Mouse (Mus musculus) heart, adult 11 months (tissue): ENCODE results near the gene Ints1.
"Not testable (repeated sequence)": the region's sequence is repeated elsewhere in the genome, so short reads cannot be mapped to it uniquely, and the experiment has no call there.

Source experiments
- DNase-seq: peaks from one replicate; pipeline ENCODE4 v3.0.0; 2022

Ints1 gene

DNA sequence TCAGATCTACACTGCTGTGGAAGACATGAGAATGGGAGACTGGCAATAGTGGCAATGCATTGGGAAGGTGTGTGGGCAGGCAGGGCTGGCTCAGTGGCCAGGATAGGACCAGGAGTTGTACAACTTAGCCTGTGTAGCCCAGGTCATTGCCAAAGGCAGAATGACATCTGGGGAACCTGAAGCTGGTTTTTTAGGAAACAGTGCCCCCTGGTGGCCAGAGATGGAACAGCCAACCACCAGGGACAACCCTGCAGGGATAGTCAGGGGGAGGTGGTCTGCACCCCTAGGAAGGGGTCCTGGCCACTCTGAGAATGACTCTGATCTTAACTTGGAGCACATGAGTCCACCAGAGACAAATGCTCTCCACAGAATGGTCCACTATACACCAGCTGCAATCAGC lies 24.9 kb downstream of the Ints1 start:
- DNase-seq = no peak

DNA sequence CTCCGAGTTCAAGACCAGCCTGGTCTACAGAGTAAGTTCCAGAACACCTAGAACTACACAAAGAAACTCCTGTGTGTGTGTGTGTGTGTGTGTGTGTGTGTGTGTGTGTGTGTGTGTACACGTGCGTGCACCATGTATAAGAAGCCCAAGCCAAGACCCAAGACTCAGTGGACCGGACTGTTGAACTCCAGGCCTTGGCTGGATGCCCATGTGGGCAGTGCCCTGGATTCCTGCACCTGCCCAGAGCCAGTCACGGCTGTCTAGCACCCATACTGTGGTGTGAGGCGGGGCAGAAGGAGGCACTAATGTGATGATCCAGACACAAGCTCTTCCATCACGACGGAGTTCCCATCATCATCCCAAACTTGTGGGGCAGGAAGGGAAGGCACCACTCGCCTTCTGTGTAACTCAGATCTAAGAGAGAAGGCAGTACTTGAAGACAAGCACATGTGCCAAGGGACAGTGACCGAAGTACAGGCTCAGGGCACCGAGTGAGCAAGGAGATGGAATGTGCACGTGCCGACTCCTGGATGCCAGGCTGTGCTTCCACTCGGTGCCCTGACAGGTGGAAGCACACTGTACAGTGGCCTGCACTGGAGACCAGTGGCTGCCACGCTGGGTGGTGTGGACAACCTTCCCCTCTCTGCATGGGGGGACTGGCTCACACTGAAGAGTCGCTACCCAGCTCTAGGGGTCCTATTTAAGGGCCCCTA lies 25.9 kb downstream of the Ints1 start:
- DNase-seq = no peak

DNA sequence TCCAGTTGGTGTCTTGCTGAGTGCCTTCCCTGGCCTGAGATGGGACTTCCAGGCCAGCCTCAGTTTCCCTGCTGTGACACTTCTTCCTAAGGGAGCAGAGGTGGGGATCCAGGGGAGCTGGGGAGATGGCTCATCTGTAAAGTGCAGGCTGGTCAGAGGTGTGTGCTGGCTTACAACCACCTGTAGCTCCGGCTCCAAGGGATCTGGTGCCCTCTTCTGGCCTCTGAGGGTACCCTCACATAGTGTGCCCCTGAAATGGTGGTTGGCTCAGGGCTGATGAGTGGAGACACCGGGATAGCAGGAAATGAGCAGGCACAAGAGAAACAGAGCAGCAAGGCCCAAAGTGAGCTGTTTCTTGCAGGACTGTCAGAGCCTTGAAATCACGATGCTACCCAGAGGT lies 29.7 kb downstream of the Ints1 start:
- DNase-seq = peak; percentile 91

DNA sequence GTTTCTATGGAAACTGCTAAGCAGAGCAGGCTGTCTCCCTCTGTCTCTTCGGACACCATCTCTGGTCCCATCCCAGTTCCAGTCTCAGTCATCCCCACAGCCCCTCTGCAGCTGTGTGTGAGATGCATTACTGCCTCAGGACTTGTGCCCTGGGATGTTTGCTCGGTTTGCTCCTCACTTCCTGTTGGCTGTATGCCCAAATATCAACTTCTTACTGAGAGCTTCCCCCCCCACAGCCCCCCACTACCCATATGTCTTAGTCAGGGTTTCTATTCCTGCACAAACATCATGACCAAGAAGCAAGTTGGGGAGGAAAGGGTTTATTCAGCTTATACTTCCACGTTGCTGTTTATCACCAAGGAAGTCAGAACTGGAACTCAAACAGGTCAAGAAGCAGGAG lies 32.8 kb downstream of the Ints1 start:
- DNase-seq = not testable (repeated sequence)

DNA sequence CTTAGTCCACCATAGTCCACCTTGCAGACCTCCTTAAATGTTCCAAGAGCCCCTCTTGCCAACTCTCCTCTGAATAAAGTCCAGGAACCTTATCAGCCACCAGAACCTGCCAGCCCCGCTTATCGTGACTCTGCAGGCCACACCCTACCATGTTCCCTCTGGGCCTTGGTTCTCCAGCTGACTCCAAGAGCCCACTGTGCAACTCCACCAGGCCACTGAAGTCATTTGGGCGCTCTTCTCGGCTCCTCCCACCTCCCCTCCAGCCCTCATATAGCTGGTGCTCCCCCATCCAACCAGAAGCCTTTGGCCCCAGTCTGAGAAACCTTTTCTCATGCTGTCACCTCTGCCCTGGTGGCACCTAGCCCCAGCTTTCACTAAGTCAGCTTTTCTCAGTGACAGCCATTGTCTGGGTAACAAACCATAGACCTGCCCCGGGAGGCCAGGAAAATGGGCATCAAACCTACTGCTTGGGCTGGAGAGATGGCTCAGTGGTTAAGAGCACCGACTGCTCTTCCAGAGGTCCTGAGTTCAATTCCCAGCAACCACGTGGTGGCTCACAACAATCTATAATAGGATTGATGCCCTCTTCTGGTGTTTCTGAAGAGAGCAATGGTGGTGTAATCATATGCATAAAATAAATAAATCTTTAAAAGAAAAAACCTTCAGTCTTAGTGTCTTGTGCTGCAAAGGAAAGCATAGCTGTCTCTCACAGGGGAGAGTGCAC lies 36.7 kb downstream of the Ints1 start:
- no peak for DNase-seq

GRCm38 (mm10) chr5:139737841-139738591 lies 37.5 kb downstream of the Ints1 start:
- no peak for DNase-seq

DNA sequence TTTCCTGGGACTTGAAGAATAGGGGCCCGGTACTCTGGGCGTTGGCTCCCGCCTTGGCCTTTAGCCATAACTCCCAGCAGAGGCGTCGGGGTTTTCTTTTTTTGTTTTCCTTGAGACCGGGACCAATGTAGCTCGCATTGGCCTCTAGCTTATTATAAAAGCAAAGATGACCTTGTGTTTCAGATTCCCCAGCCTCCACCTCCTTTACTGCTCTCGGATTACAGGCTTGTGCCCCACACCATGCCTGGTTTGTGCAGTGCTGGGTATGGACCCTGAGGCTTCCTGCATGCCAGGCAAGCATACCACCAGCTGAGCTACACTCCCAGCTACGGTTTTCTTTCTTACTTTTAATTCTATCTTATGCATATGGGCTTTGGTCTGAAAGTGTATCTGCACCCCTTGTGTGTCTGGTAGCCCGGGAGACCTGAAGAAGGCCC lies 39.0 kb downstream of the Ints1 start:
- no peak for DNase-seq

DNA sequence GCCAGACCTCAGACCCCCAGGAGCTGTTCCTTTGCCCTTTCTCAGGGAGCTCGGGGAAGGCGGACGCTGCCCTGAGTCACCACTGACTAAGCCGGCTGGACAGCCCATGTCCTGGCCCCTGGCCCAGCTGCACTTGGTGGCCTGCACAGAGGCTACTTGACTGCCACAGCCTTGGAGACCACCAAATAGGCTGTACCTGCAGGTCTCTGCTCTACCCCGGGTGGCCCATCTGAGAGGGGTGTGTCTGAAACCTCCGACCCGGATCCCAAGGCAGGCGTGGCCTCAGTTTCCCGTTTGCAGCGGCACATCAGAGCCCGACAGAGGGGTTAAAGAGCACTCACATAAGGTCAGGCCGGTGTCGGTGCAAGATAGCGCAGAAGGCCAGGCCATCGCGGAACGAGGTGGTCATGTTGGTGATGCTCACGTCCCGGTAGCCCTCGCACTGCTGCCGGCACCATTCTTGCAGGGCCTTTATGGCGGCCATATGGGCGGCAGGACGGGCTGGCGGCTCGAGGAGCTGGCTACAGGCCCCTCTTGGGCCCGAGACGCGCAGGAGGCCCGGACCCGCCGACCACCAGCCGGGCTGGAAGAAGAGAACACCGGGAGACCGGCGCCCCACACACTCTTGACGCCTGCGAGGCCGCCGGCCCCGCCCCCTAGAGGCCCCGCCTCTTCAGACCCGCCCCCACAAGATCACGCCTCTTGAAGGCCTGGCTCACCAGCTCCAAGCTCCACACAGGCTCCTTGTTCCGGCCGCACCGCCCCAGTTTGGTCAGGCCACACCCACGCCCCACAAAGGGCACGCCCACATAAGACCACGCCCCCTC lies 39.6 kb downstream of the Ints1 start, which contains the start of gene Micall2:
Micall2 (minus strand) TSS at position 660 of the 827 bp plus-strand sequence.
- peak; percentile 100 for DNase-seq

- DNase-seq = no peak
These were observed 40.7 kb downstream of the Ints1 start for GRCm38 (mm10) chr5:139734746-139735145.

GRCm38 (mm10) chr5:139734016-139734415 lies 41.5 kb downstream of the Ints1 start:
- no peak for DNase-seq

DNA sequence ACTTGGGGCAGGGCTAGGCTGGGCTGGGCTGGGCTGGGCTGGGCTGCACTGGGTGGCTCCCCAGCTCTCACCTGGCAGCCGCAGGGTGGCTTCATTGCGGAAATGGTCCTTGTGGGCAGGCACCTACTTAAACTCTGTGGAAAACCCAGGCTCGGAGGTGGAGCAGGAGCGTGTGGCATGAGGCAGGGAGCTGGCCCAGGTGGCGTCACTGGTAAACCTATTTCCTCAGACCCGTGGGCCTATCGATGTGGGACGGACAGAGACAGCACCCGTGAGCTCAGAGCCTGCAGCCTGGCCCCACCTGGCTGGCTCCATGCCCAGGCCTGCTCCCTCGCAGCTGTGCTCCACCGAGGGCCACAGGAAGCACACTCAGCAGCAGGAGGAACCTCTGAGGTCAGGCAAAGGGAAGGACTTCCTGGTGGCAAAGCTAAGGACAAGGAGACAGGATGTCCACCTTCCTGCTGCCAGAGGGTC lies 42.8 kb downstream of the Ints1 start:
- peak; percentile 98 for DNase-seq

DNA sequence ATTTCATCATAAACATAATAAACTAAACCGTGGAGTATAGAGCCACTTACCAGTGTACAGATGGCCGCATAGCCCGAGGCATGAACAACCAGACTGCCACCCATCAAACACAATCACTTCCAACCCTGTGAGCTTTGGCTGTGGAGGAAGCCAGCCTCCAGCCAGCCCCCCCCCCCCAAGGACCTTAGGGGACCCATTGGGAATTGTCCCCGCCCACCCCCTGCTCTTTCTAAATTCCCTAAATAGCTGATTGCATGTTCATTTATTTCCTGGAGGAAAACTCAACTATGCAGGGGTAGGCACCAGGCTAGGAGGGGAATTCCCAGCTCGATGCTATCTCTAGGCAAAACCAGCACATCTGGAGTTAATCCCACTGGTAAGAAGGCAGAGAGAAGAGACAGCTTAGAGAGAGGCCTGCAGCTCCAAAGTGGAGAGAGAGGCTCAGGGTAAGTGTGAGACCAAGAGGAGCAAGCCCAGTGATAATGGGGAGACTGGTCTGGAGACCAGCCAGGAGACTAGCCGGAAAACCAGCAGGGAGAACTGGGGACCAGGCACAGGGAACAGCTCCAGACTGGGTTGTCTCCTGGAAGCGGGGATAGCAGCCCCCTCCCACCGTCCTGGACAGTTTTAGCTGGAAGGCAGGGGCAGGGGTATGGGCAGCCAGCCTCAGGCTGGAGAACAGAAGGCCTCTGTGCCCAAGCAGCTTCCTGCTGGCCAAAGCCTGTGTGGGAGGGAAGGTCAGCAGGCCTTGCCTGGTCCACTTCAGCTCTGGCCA lies 44.6 kb downstream of the Ints1 start:
- peak; percentile 91 for DNase-seq

DNA sequence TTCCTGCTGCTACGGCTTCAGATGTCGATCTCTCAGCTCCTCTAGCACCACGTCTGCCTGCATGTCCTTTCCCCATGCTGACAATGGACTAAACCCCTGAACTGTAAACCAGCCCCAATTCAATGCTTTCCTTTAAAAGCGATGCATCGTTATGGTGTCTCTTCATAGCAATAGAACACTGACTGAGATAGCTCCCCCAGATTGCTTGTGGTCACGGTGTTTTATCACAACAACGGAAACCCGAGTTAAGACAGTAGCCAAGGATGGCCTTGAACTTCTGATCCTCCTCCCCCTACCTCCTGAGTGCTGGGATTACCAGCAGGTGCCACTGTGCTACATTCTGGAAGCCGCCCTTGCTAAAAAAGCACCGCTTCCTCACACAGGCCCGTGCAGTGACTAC lies 48.2 kb downstream of the Ints1 start:
- DNase-seq = no peak

DNA sequence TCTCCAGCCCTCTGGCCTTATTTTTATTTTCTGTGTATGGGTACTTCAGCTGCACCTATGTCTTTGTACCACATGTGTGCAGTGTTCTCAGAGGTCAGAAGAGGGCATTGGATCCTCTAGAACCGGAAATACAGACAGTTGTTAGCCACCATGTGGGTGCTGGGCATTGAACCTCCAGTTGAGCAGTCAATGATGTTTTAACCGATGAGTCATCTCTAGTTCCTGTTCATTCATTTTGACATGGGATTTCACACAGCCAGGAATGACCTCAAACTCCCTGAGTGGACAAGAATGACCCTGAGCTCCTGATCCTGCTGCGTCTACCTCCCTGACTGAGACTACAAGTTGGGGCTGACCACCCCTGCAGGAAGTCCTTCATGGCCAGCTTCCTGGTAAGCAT lies 49.3 kb downstream of the Ints1 start:
- DNase-seq = no peak

DNA sequence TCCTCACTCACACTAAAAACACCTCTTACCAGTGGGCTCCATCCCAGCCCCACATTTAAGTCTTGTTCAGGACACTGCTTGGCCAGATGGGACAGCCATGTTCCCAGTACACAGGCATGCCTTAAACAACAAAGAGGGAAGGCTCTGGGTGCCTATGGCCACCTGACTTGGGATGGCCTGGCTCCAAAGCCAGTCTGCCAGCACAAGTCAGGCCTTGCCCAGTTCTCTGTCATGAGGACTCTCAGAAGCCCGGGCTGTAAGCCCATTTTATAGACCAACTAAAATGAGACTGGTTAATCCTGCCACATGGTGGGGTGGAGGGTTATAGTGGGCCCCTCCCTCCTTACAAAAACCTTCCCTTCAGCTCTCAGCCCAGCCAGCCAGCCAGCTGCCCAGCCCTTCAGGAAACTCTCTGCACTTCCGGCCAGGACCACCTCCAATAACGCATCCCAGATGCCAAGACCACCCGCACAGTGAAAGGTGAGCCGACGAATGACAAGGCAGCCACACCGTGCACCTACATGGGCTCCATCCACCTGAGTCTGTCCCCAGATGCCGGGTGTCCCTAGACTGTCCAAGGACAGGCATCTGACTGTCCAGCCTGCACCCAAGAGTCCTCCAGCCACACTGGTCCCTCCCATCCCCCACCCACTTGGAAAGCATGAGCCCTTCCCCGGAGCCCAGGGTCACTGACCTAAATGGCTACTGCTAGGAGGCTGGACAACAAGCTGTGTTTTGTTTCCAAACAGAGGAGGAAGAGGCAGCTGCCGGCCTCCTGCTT lies 50.9 kb downstream of the Ints1 start:
- peak; percentile 98 for DNase-seq

DNA sequence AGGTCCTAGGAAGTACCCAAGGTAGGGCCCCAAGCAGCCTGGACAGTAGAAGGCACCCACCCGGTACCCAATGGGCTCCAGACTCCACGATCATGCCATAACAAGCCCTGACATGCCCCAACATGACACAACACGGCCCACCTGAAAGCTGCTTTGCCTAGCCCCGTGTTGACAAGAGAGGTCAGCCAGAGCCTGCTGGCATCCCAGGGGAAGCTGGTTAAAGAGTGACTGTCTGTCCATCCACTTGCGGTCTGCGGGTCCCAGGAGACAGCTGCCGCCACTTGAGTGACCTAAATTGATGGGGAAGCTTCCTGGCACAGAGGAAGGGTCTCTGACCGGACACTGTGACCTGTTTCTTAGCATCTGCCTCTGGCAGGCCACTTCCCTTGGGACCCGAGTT lies 52.4 kb downstream of the Ints1 start:
- DNase-seq = peak; percentile 94

- DNase-seq = no peak
These were observed 52.8 kb downstream of the Ints1 start for GRCm38 (mm10) chr5:139722709-139723108.

DNA sequence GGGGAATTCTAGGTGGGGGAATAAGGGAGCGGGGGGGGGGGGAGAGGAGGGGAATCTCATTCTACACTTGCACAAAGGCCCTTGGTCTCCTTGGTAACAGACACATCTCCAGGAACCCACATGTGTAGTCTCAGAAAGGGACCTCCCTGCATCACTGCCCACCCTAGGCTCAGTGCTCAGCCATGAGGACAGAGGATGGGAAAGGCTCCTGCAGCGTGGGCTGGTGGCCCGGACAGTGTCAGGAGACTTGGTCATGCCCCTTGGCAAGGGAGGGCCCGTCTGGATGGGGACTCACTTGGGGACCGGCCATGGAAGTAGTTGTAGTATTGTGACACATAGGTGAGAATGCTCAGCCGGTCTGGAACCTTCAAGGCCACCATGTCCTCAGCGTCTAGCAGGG lies 56.5 kb downstream of the Ints1 start:
- DNase-seq = peak; percentile 91

DNA sequence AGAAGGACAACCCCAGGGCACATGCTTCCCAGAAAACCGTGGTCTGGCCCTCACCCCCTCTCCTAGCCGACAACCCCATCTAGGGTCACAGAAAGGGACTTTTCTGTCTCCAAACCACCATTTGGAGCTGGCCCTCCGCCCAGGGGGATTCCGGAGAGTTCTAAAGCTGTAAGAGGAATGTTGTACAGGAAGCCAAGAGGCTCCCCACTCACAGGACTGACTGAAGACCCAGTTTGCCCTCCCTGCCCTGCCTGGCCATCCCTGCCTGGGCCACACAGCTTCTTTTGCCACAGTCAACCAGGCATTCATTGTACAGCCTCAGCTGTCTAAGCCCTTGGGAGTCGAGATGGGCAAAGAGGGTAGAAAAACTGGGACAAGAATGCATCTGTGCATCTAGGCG lies 56.9 kb downstream of the Ints1 start:
- DNase-seq = peak; percentile 90

- DNase-seq = peak; percentile 94
These were observed 57.8 kb downstream of the Ints1 start for GRCm38 (mm10) chr5:139717723-139718122.

DNA sequence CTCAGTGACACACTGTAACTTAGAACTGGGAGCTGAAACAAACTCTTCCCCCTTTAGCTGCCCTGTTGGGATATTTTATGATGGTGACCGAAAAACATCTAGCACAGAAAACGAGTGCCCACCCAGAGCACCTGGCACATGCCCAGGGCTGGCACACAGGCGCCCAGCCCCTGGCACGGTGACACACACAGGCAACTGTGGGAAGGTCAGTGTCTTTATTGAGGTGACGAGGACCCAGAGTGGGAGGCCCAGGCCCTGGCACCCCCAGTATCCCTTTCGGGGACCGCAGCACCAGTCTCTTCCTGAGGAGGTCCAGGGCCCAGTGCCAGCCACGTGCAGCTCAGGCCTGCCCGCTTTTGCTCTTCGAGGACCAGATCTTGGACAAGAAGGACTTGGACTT lies 69.0 kb downstream of the Ints1 start:
- DNase-seq = no peak
